Mouse (Mus musculus) central nervous system, embryonic 18 days (tissue): ENCODE measurements around the gene Tmem237. TPM values are rescaled to one million over a fixed set of nuclear protein-coding genes. Genes with fewer than 3 reads are reported as not detected.

Source experiments
- polyA plus RNA-seq: library from polyadenylated mRNA; depleted of rRNA; stranded (reverse); fragments of >200 nt; gene quantifications from 2 replicates; pipeline ENCODE4 v1.2.3, GENCODE M21; 2012; rRNA removed

Tmem237 gene
- 37.9 and 44.0 TPM in 2 replicates for polyA plus RNA-seq

DNA sequence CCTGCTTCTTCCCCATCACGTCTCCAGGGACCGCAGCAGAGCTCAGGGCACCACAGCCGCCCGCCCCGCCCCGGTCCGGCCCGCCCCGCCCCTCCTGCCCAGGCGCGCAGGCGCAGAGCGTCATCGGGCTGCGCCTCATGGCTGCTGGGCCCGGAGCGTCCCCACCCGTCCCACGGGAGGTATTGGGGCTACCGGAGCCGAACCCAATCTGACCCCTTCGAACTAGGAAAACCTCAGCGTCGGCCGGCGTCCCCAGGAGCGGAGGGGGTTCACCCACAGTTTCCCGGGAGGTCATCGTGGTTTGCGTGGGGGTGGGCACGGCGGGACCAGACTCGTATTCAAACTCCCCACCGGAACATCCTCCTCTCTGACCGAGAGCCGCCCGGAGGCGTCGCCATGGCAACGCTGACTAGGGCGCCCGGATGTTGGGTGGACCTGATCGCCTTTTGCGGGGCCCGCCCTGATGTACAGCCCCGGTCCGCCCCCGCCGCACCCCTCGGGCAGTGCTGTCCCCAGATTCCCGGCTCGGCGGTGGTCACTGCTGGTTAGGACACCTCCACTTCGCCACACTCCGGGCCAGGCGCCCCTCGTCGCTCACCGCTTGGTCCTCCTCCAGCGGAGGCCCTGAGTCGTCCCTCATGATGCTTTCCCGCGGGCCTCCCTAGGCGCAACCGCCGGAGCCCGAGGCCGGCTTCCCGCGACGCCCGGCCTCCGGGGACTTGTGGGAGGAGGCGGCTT, at the start of gene Tmem237:
Tmem237 (minus strand) TSS at position 689 of the 738 bp plus-strand sequence.

GRCm38 (mm10) chr1:59163030-59163461, 42.8 kb upstream of the Tmem237 start, which contains the start of gene Mpp4:
Mpp4 (minus strand) TSS chr1:59163389.

GRCm38 (mm10) chr1:59094705-59095104, 25.5 kb downstream of the Tmem237 start, which contains the start of gene C2cd6:
C2cd6 (minus strand) TSS chr1:59094900.

Other genes starting within 250 kb of the Tmem237 start
- gene Trak2, start 147.0 kb downstream of the Tmem237 start, polyA plus RNA-seq = 21.9 and 23.0 TPM in 2 replicates
- 50.5 and 53.1 TPM in 2 replicates for gene Stradb, start 146.9 kb downstream of the Tmem237 start, polyA plus RNA-seq
- gene C2cd6, start 25.5 kb downstream of the Tmem237 start, polyA plus RNA-seq = 0.07 and 0.09 TPM in 2 replicates
- 2.8 and 3.2 TPM in 2 replicates for gene Mpp4, start 43.0 kb upstream of the Tmem237 start, polyA plus RNA-seq
- gene Als2, start 116.8 kb upstream of the Tmem237 start, polyA plus RNA-seq = 17.9 and 19.1 TPM in 2 replicates
- 0.38 and 0.56 TPM in 2 replicates for gene Cdk15, start 136.5 kb upstream of the Tmem237 start, polyA plus RNA-seq